Mouse (Mus musculus): Measurements from ENCODE around the gene Slc22a23.

Gene Slc22a23

DNA sequence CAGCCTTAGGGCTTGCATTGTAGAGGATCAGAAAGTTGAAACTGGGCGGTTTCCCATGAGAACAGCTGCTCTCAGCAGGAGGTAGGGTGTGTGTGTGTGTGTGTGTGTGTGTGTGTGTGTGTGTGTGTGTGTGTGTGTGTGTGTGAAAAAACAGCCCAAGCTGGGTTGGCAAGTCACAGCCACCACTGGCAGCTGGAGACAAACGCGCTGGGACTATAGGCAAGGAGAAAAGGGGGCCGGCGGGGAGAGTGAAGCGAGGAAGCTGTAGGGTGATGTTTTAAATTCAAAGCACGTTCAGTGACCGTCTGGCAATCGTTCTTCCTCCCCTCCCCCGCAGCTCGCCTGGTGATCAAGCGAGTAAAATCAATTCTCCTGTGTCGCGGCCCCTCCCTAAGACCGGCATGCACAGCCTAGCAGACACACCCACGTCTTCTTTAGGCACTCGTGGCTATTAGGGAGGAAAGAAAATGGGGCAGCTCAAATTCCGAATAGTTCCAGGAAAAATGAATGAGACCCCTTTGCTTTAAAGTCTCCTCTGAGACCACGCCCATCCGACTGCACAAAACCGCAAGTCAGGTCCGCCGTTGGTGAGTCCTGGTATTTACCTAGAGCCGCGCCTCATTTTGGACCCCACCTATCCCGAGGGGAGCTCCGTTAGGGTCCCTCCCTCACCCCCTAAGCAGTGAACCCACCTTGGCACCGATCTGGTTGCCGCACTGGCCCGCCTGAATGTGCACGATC is 215.3 kb downstream of the Slc22a23 start:
- POLR2A ChIA-PET = interaction anchor here (0.5 to 13.7 kb wide), 156 partner anchors 9 to 1987 kb away, joined by 3 to 643 read pairs (median 6); partner anchors contain the start of genes Bphl (in 4 of the 4), Psmg4 (in 4 of the 4), Ripk1 (in 3 of the 4) and Serpinb6a (in 3 of the 4)
- CTCF ChIA-PET = interaction anchor here in 3 of 4 experiments (0.6 to 1.9 kb wide), 14 partner anchors 20 to 218 kb away, joined by 3 to 8 read pairs (median 4); partner anchors contain the start of genes Bphl (in 1 of the 3) and Slc22a23 (in 1 of the 3)
